Comparison of ENCODE assay signal across 29 mouse cellular contexts in the genomic region with DNA sequence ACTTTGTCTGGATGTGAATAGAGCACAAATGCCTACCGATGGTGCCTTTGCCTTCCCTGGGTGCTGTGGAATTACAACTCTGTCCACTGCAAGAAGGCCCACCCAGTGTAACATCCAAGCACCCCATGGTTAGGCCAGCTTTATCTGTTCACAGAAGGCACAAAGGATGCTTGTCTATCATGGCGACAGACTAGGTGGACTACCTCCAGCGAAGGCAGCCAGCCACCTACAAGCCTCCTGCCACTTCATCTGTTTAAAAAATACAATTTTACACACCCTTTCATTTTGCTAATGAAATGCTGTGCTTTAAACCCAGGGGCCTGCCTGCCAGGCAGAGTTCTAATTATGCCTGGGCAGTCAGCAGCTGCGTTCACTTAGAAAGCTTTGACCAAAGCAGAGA.
A peak's percentile ranks its signal among the peaks of the same experiment; 100 is the strongest.
DNase-seq lines count a peak whose midpoint lies in the region; ATAC-seq lines count a peak whose summit lies in the region.
"Had no signal": no experiment of that assay in that cellular context is flagged by ENCODE, and none has a peak within 500 bp of the region (broad histone marks: within the 10 kb centered on the region; RNA-seq: fewer than 3 reads in every experiment).

No protein-coding gene starts in this region.

- whole genome bisulfite sequencing in hindbrain, embryonic 12.5 days, result 80% methylated on average over 4 of the region's 4 CpGs
- 63% methylated on average over 4 of the region's 4 CpGs for WGBS in hindbrain, embryonic 16.5 days
- WGBS in limb, embryonic 13.5 days, result 59% methylated on average over 4 of the region's 4 CpGs
- WGBS in liver, embryonic 11.5 days, result 86% methylated on average over 4 of the region's 4 CpGs

- peak; percentile 9 to 43 for DNase-seq in layer of hippocampus, adult 18-20 months (ENCODE audit: low spot score in 2 of 2)
- DNase-seq in layer of hippocampus, postnatal 10 days (ENCODE audit: low spot score in 2 of 2), result peak; percentile 48 to 58
- DNase-seq in liver, embryonic 11.5 days (ENCODE audit: low spot score), result no peak
- DNase-seq: adrenal gland, postnatal 10 days; cerebellum, adult 11-12 months; gastrocnemius, postnatal 36 days; heart, adult 2 months; heart, postnatal 10 days; kidney, adult 9 months; kidney, postnatal 10 days; liver, embryonic 13.5 days; lung, adult 18-20 months; lung, postnatal 4 days; thymus, adult 2 months; thymus, postnatal 36 days had no signal

- no peaks in the 10 kb centered on the region for H3K27me3 ChIP-seq in hindbrain, embryonic 12.5 days
- no peaks in the 10 kb centered on the region for H3K27me3 ChIP-seq in hindbrain, embryonic 16.5 days (replicated peaks; ENCODE audit: control insufficient read depth, insufficient read depth, low read length)
- 0 out of 2 replicates have a peak, but pooled peaks cover 3% of the 10 kb centered on the region for H3K27me3 ChIP-seq in limb, embryonic 13.5 days
- H3K27me3 ChIP-seq in liver, embryonic 11.5 days (replicated peaks; ENCODE audit: control insufficient read depth, insufficient read depth, low read length), result no peaks in the 10 kb centered on the region
- H3K27me3 ChIP-seq: forebrain, embryonic 15.5 days; heart, embryonic 13.5 days; liver, embryonic 13.5 days; megakaryocyte, embryonic 14.5 days; neural tube, embryonic 12.5 days had no signal

- H3K4me3 ChIP-seq in hindbrain, embryonic 12.5 days, result no peak overlapping the region
- no peak overlapping the region for H3K4me3 ChIP-seq in hindbrain, embryonic 16.5 days (ENCODE audit: low read length)
- H3K4me3 ChIP-seq in limb, embryonic 13.5 days, result no peak overlapping the region
- no peak overlapping the region for H3K4me3 ChIP-seq in liver, embryonic 11.5 days (ENCODE audit: low read depth, low read length)
- H3K4me3 ChIP-seq: embryonic facial prominence, embryonic 13.5 days; forebrain, embryonic 10.5 days; forebrain, embryonic 15.5 days; heart, adult 2 months; heart, embryonic 13.5 days; liver, embryonic 13.5 days; megakaryocyte, embryonic 14.5 days; myocyte; neural tube, embryonic 12.5 days had no signal

- no peaks in the 10 kb centered on the region for H3K4me1 ChIP-seq in hindbrain, embryonic 12.5 days
- no peaks in the 10 kb centered on the region for H3K4me1 ChIP-seq in hindbrain, embryonic 16.5 days (ENCODE audit: control insufficient read depth, insufficient read depth, low read depth, low read length)
- peaks cover 19% of the 10 kb centered on the region for H3K4me1 ChIP-seq in limb, embryonic 13.5 days
- no peaks in the 10 kb centered on the region for H3K4me1 ChIP-seq in liver, embryonic 11.5 days (replicated peaks; ENCODE audit: control insufficient read depth, insufficient read depth, low read length)
- H3K4me1 ChIP-seq: forebrain, embryonic 10.5 days; forebrain, embryonic 15.5 days; heart, embryonic 13.5 days; liver, embryonic 13.5 days; neural tube, embryonic 12.5 days had no signal

- H3K9ac ChIP-seq in hindbrain, embryonic 12.5 days, result no peak overlapping the region
- no peak overlapping the region for H3K9ac ChIP-seq in hindbrain, embryonic 16.5 days (ENCODE audit: low read depth, low read length)
- no peak overlapping the region for H3K9ac ChIP-seq in limb, embryonic 13.5 days
- no peak overlapping the region for H3K9ac ChIP-seq in liver, embryonic 11.5 days (ENCODE audit: low read depth, low read length)
- H3K9ac ChIP-seq: embryonic facial prominence, embryonic 13.5 days; forebrain, embryonic 15.5 days; heart, embryonic 13.5 days; liver, embryonic 13.5 days; neural tube, embryonic 12.5 days had no signal

- H3K9me3 ChIP-seq in hindbrain, embryonic 12.5 days (replicated peaks), result no peaks in the 10 kb centered on the region
- H3K9me3 ChIP-seq in hindbrain, embryonic 16.5 days (ENCODE audit: control insufficient read depth, low read length), result no peaks in the 10 kb centered on the region
- no peaks in the 10 kb centered on the region for H3K9me3 ChIP-seq in limb, embryonic 13.5 days
- no peaks in the 10 kb centered on the region for H3K9me3 ChIP-seq in liver, embryonic 11.5 days (ENCODE audit: control insufficient read depth, low read length)
- H3K9me3 ChIP-seq: embryonic facial prominence, embryonic 13.5 days; forebrain, embryonic 15.5 days; liver, embryonic 13.5 days; neural tube, embryonic 12.5 days had no signal

- H3K27ac ChIP-seq in hindbrain, embryonic 12.5 days, result peak overlapping the region; percentile 44
- no peak overlapping the region for H3K27ac ChIP-seq in hindbrain, embryonic 16.5 days (ENCODE audit: low read depth, low read length)
- peak overlapping the region; percentile 10; the same call in 1 of the 2 replicates for H3K27ac ChIP-seq in limb, embryonic 13.5 days
- no peak overlapping the region for H3K27ac ChIP-seq in liver, embryonic 11.5 days (ENCODE audit: low read depth, low read length)
- H3K27ac ChIP-seq: embryonic facial prominence, embryonic 13.5 days; forebrain, embryonic 10.5 days; forebrain, embryonic 15.5 days; heart, adult 2 months; heart, embryonic 13.5 days; liver, embryonic 13.5 days; neural tube, embryonic 12.5 days had no signal

- H3K4me2 ChIP-seq in hindbrain, embryonic 12.5 days (replicated peaks), result no peak overlapping the region
- H3K4me2 ChIP-seq in hindbrain, embryonic 16.5 days (ENCODE audit: low read length), result no peak overlapping the region
- no peak overlapping the region for H3K4me2 ChIP-seq in limb, embryonic 13.5 days (replicated peaks)
- no peak overlapping the region for H3K4me2 ChIP-seq in liver, embryonic 11.5 days
- H3K4me2 ChIP-seq: embryonic facial prominence, embryonic 13.5 days; forebrain, embryonic 15.5 days; heart, embryonic 13.5 days; liver, embryonic 13.5 days; neural tube, embryonic 12.5 days had no signal

- H3K36me3 ChIP-seq in hindbrain, embryonic 12.5 days, result no peaks in the 10 kb centered on the region
- H3K36me3 ChIP-seq in hindbrain, embryonic 16.5 days (ENCODE audit: control insufficient read depth, insufficient read depth, low read length), result no peaks in the 10 kb centered on the region
- no peaks in the 10 kb centered on the region for H3K36me3 ChIP-seq in limb, embryonic 13.5 days
- no peaks in the 10 kb centered on the region for H3K36me3 ChIP-seq in liver, embryonic 11.5 days (ENCODE audit: control insufficient read depth, insufficient read depth, low read length)
- H3K36me3 ChIP-seq: embryonic facial prominence, embryonic 13.5 days; forebrain, embryonic 10.5 days; forebrain, embryonic 15.5 days; heart, embryonic 13.5 days; liver, embryonic 13.5 days; neural tube, embryonic 12.5 days had no signal

- no peak for ATAC-seq in hindbrain, embryonic 12.5 days (ENCODE audit: low FRiP score)
- no peak for ATAC-seq in hindbrain, embryonic 16.5 days
- no peak for ATAC-seq in limb, embryonic 13.5 days (ENCODE audit: low FRiP score, low read depth)
- no peak for ATAC-seq in liver, embryonic 11.5 days (replicated peaks; ENCODE audit: low FRiP score)
- ATAC-seq in megakaryocyte-erythroid progenitor cell, adult 5-6 weeks (replicated peaks; ENCODE audit: low FRiP score, low TSS enrichment, poor library complexity, severe bottlenecking), result no peak
- ATAC-seq: forebrain, embryonic 15.5 days; intestine, postnatal 0 days; lung, postnatal 0 days; Patski had no signal

Comparison
In these comparisons a context has a peak if more than half of its experiments do, and no peak if none do; other contexts are left out.
1. H3K27ac ChIP-seq: peak in hindbrain, embryonic 12.5 days (single experiment) and limb, embryonic 13.5 days (single experiment); none in hindbrain, embryonic 16.5 days (single experiment) and liver, embryonic 11.5 days (single experiment).